Mouse (Mus musculus): ENCODE data around the gene Fbln7.

DNA sequence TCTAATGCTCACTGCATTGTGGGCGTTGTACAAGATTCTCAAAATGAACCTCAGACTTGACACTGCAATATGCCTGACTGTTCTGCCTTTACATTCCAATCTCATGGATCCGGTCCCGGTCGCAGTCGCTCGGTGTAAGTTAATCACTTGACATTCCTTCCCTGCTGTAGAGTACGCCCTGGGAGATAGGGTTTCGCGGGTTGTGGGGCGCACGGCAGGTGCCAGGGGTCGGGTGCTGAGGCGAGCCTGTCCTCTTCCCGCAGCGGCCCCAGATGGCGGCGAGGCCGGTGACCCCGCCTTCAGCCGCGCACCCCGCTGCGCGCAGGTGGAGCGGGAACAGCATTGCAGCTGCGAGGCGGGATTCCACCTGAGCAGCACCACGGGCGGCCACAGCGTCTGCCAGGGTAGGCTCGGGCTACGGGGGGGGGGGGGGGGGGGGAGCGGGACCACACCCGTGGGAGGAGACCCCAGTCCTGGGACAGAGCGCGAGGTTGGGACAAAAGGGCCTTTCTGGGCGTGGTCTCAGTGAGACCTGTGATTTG, 29.5 kb downstream of the Fbln7 start:
- TF ChIP-seq CTCF (IDR thresholded peaks at IDR 0.05; ENCODE audit: borderline replicate concordance, insufficient read depth, low read depth, low read length) = no peak
- TF ChIP-seq POLR2A (IDR thresholded peaks at IDR 0.05; ENCODE audit: borderline replicate concordance, insufficient read depth, low read length) = no peak

Measured in cerebellum, adult 2 months (tissue).